32 mouse cellular contexts compared by ENCODE assay signal in the genomic region with DNA sequence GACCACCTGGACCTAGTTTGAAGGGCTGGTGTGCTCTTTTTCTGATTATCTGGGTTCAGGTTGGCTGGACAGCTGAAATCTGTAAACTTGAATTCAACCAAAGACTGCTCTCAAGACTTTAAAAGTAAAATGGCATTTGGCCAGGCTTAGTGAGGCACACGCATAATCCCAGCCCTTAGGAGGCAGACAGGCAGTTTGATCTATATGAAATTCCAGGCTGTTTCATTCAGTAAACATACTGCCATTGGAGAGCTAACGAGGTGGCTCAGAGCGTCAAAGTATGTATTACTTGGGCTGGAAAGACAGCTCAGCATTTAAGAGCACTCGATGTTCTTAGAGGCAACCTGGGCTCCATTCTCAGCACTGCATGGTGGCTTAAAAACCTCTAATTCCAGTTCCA. TPM values are rescaled to one million over a fixed set of nuclear protein-coding genes. Genes with fewer than 3 reads are reported as not detected.
DNase-seq lines count a peak whose midpoint lies in the region; ATAC-seq and TF ChIP-seq lines count a peak whose summit lies in the region.
"Had no signal": no experiment of that assay in that cellular context is flagged by ENCODE, and none has a peak within 500 bp of the region (broad histone marks: within the 10 kb centered on the region; RNA-seq: fewer than 3 reads in every experiment).

No protein-coding gene starts in this region.

- H3K4me1 ChIP-seq in kidney, embryonic 15.5 days, result no peaks in the 10 kb centered on the region
- H3K4me1 ChIP-seq in kidney, embryonic 14.5 days (ENCODE audit: control insufficient read depth, insufficient read depth, low read length), result no peaks in the 10 kb centered on the region
- H3K4me1 ChIP-seq in lung, postnatal 0 days (ENCODE audit: insufficient read depth, low read depth, low read length), result no peaks in the 10 kb centered on the region
- peaks cover 27% of the 10 kb centered on the region for H3K4me1 ChIP-seq in bone marrow macrophage, adult 2 months (ENCODE audit: control insufficient read depth, insufficient read depth, low read length)
- peaks cover 6% of the 10 kb centered on the region for H3K4me1 ChIP-seq in stomach, embryonic 16.5 days (ENCODE audit: control insufficient read depth, insufficient read depth, low read length)
- H3K4me1 ChIP-seq: embryonic facial prominence, embryonic 13.5 days; heart, embryonic 12.5 days; heart, embryonic 15.5 days had no signal

- DNase-seq in lung, postnatal 0 days (ENCODE audit: low spot score), result peak; percentile 68
- DNase-seq in lung, postnatal 14 days, result no peak
- no peak for DNase-seq in ovary, postnatal 36 days (ENCODE audit: low spot score)
- DNase-seq: adrenal gland, adult 2 months; adrenal gland, postnatal 14 days; B cell, adult 2 months; cerebellum, adult 11-12 months; cerebellum, adult 8-10 months; cerebellum, postnatal 10 days; cerebellum, postnatal 36 days; embryo, embryonic 11 days; gastrocnemius, postnatal 10 days; gastrocnemius, postnatal 36 days; heart, adult 11 months; heart, postnatal 10 days; heart, postnatal 36 days had no signal

- no peak overlapping the region for H3K4me3 ChIP-seq in kidney, embryonic 15.5 days (replicated peaks)
- no peak overlapping the region for H3K4me3 ChIP-seq in kidney, embryonic 14.5 days (ENCODE audit: low read length)
- no peak overlapping the region for H3K4me3 ChIP-seq in lung, postnatal 0 days (ENCODE audit: low read depth, low read length)
- H3K4me3 ChIP-seq in bone marrow macrophage, adult 2 months (ENCODE audit: insufficient read depth, low read length), result no peak overlapping the region
- no peak overlapping the region for H3K4me3 ChIP-seq in stomach, embryonic 16.5 days (replicated peaks; ENCODE audit: low read length)
- H3K4me3 ChIP-seq: embryonic facial prominence, embryonic 10.5 days; embryonic facial prominence, embryonic 13.5 days; erythroblast, embryonic 14.5 days; forebrain, embryonic 12.5 days; forebrain, embryonic 15.5 days; heart, embryonic 12.5 days; heart, embryonic 15.5 days; hindbrain, embryonic 10.5 days; hindbrain, embryonic 13.5 days had no signal

- H3K4me2 ChIP-seq in kidney, embryonic 15.5 days, result no peak overlapping the region
- no peak overlapping the region for H3K4me2 ChIP-seq in kidney, embryonic 14.5 days (replicated peaks; ENCODE audit: low read depth, low read length)
- H3K4me2 ChIP-seq in lung, postnatal 0 days (replicated peaks; ENCODE audit: low read depth, low read length), result no peak overlapping the region
- H3K4me2 ChIP-seq in stomach, embryonic 16.5 days (ENCODE audit: low read depth, low read length), result no peak overlapping the region
- H3K4me2 ChIP-seq: embryonic facial prominence, embryonic 13.5 days; forebrain, embryonic 12.5 days; forebrain, embryonic 15.5 days; heart, embryonic 12.5 days; heart, embryonic 15.5 days; hindbrain, embryonic 13.5 days had no signal

- no peaks in the 10 kb centered on the region for H3K27me3 ChIP-seq in kidney, embryonic 15.5 days
- no peaks in the 10 kb centered on the region for H3K27me3 ChIP-seq in kidney, embryonic 14.5 days (ENCODE audit: control insufficient read depth, insufficient read depth, low read length)
- H3K27me3 ChIP-seq in lung, postnatal 0 days (replicated peaks; ENCODE audit: insufficient read depth, low read length), result no peaks in the 10 kb centered on the region
- H3K27me3 ChIP-seq in stomach, embryonic 16.5 days (ENCODE audit: control insufficient read depth, insufficient read depth, low read length), result no peaks in the 10 kb centered on the region
- H3K27me3 ChIP-seq: CH12.LX; embryonic facial prominence, embryonic 13.5 days; forebrain, embryonic 12.5 days; forebrain, embryonic 15.5 days; heart, embryonic 12.5 days; heart, embryonic 15.5 days; hindbrain, embryonic 13.5 days had no signal

- no peak for TF ChIP-seq CTCF in lung, postnatal 0 days (IDR thresholded peaks at IDR 0.05)
- no peak for TF ChIP-seq CTCF in bone marrow macrophage, adult 2 months (IDR thresholded peaks at IDR 0.05; ENCODE audit: low read depth, low read length)

- H3K36me3 ChIP-seq in kidney, embryonic 15.5 days, result peaks cover 78% of the 10 kb centered on the region
- H3K36me3 ChIP-seq in kidney, embryonic 14.5 days (ENCODE audit: control insufficient read depth, insufficient read depth, low read length), result peaks cover 49% of the 10 kb centered on the region
- 0 out of 2 replicates have a peak, but pooled peaks cover 7% of the 10 kb centered on the region for H3K36me3 ChIP-seq in lung, postnatal 0 days (ENCODE audit: insufficient read depth, low read length)
- H3K36me3 ChIP-seq in stomach, embryonic 16.5 days (ENCODE audit: control insufficient read depth, insufficient read depth, low read length), result peaks cover 4% of the 10 kb centered on the region; the same call in 1 of the 2 replicates

- ATAC-seq in kidney, embryonic 15.5 days (replicated peaks; ENCODE audit: low FRiP score), result no peak
- no peak for ATAC-seq in kidney, embryonic 14.5 days (ENCODE audit: low FRiP score, low TSS enrichment)
- ATAC-seq in lung, postnatal 0 days, result peak; percentile 54
- ATAC-seq in stomach, embryonic 16.5 days (ENCODE audit: insufficient read depth, low FRiP score), result peak; percentile 52; the same call in 1 of the 2 replicates
- ATAC-seq: forebrain, embryonic 15.5 days; hindbrain, embryonic 16.5 days had no signal

- no peaks in the 10 kb centered on the region for H3K9me3 ChIP-seq in kidney, embryonic 15.5 days (replicated peaks)
- H3K9me3 ChIP-seq in kidney, embryonic 14.5 days (ENCODE audit: control insufficient read depth, low read length), result no peaks in the 10 kb centered on the region
- H3K9me3 ChIP-seq in lung, postnatal 0 days (ENCODE audit: low read length), result no peaks in the 10 kb centered on the region
- no peaks in the 10 kb centered on the region for H3K9me3 ChIP-seq in stomach, embryonic 16.5 days (replicated peaks; ENCODE audit: control insufficient read depth, low read length)
- H3K9me3 ChIP-seq: embryonic facial prominence, embryonic 10.5 days; embryonic facial prominence, embryonic 13.5 days; forebrain, embryonic 12.5 days; forebrain, embryonic 15.5 days; G1E; heart, embryonic 12.5 days; heart, embryonic 15.5 days; hindbrain, embryonic 10.5 days; hindbrain, embryonic 13.5 days had no signal

- H3K9ac ChIP-seq in kidney, embryonic 15.5 days, result no peak overlapping the region
- H3K9ac ChIP-seq in kidney, embryonic 14.5 days (ENCODE audit: low read depth, low read length), result no peak overlapping the region
- no peak overlapping the region for H3K9ac ChIP-seq in lung, postnatal 0 days (replicated peaks; ENCODE audit: low read depth)
- no peak overlapping the region for H3K9ac ChIP-seq in stomach, embryonic 16.5 days (ENCODE audit: low read length)
- H3K9ac ChIP-seq: embryonic facial prominence, embryonic 13.5 days; forebrain, embryonic 12.5 days; forebrain, embryonic 15.5 days; heart, embryonic 12.5 days; heart, embryonic 15.5 days; hindbrain, embryonic 13.5 days had no signal

- TF ChIP-seq POLR2A in bone marrow macrophage, adult 2 months (IDR thresholded peaks at IDR 0.05; ENCODE audit: borderline replicate concordance, low read depth, low read length), result no peak

- no peak for TF ChIP-seq EP300 in lung, postnatal 0 days (IDR thresholded peaks at IDR 0.05)

- H3K27ac ChIP-seq in kidney, embryonic 15.5 days, result 0 out of 2 replicates have a peak overlapping the region, but pooled peaks have one; percentile 2
- no peak overlapping the region for H3K27ac ChIP-seq in kidney, embryonic 14.5 days (ENCODE audit: low read depth, low read length)
- peak overlapping the region; percentile 16; the same call in 1 of the 2 replicates for H3K27ac ChIP-seq in lung, postnatal 0 days (ENCODE audit: low read length)
- H3K27ac ChIP-seq in bone marrow macrophage, adult 2 months (ENCODE audit: insufficient read depth, low read depth, low read length), result peak overlapping the region; percentile 62
- H3K27ac ChIP-seq in stomach, embryonic 16.5 days (ENCODE audit: low read length), result peak overlapping the region; percentile 39
- H3K27ac ChIP-seq: embryonic facial prominence, embryonic 10.5 days; embryonic facial prominence, embryonic 13.5 days; forebrain, embryonic 12.5 days; forebrain, embryonic 15.5 days; heart, embryonic 15.5 days; hindbrain, embryonic 10.5 days; hindbrain, embryonic 13.5 days had no signal

- WGBS in kidney, embryonic 15.5 days, result 92% methylated on average over 4 of the region's 4 CpGs
- WGBS in kidney, embryonic 14.5 days, result 86% methylated on average over 4 of the region's 4 CpGs
- 32% methylated on average over 4 of the region's 4 CpGs for WGBS in lung, postnatal 0 days
- 43% methylated on average over 4 of the region's 4 CpGs for WGBS in stomach, embryonic 16.5 days

RNA-seq across cellular contexts. Expression of gene Snrnp35, which starts 8.8 kb away (rescaled TPM):
- polyA plus RNA-seq in kidney, embryonic 15.5 days (2015; fragmentation: Nextera tagmentation; extraction: Ambion mirVana), result 26.7 and 27.4 TPM in 2 replicates
- polyA plus RNA-seq in kidney, embryonic 14.5 days (2014; fragmentation: Nextera tagmentation; extraction: Ambion mirVana), result 12.8 and 23.8 TPM in 2 replicates
- 11.7 and 12.8 TPM in 2 replicates for polyA plus RNA-seq in lung, postnatal 0 days (2015; fragmentation: Nextera tagmentation; extraction: Ambion mirVana)
- polyA plus RNA-seq in bone marrow macrophage, adult 2 months (2012; ENCODE audit: insufficient read depth, insufficient read length, missing spikeins), result 20.5 and 21.6 TPM in 2 replicates
- polyA plus RNA-seq in stomach, embryonic 16.5 days (2015; fragmentation: Nextera tagmentation; extraction: Ambion mirVana), result 22.0 and 24.3 TPM in 2 replicates

RNA-seq across cellular contexts. Expression of gene Rilpl2, which starts 13.6 kb away (rescaled TPM):
- polyA plus RNA-seq in kidney, embryonic 15.5 days (2015; fragmentation: Nextera tagmentation; extraction: Ambion mirVana), result 29.6 and 32.8 TPM in 2 replicates
- polyA plus RNA-seq in kidney, embryonic 14.5 days (2014; fragmentation: Nextera tagmentation; extraction: Ambion mirVana), result 29.4 and 31.7 TPM in 2 replicates
- polyA plus RNA-seq in lung, postnatal 0 days (2015; fragmentation: Nextera tagmentation; extraction: Ambion mirVana), result 31.5 and 32.7 TPM in 2 replicates
- 106 and 113 TPM in 2 replicates for polyA plus RNA-seq in bone marrow macrophage, adult 2 months (2012; ENCODE audit: insufficient read depth, insufficient read length, missing spikeins)
- 27.4 and 32.0 TPM in 2 replicates for polyA plus RNA-seq in stomach, embryonic 16.5 days (2015; fragmentation: Nextera tagmentation; extraction: Ambion mirVana)

RNA-seq across cellular contexts. Expression of gene Rilpl1, which starts 39.5 kb away (rescaled TPM):
- polyA plus RNA-seq in kidney, embryonic 15.5 days (2015; fragmentation: Nextera tagmentation; extraction: Ambion mirVana), result 21.8 and 22.8 TPM in 2 replicates
- polyA plus RNA-seq in kidney, embryonic 14.5 days (2014; fragmentation: Nextera tagmentation; extraction: Ambion mirVana), result 21.9 and 26.1 TPM in 2 replicates
- polyA plus RNA-seq in lung, postnatal 0 days (2015; fragmentation: Nextera tagmentation; extraction: Ambion mirVana), result 24.4 and 26.6 TPM in 2 replicates
- polyA plus RNA-seq in bone marrow macrophage, adult 2 months (2012; ENCODE audit: insufficient read depth, insufficient read length, missing spikeins), result 2.4 and 2.8 TPM in 2 replicates
- polyA plus RNA-seq in stomach, embryonic 16.5 days (2015; fragmentation: Nextera tagmentation; extraction: Ambion mirVana), result 8.9 and 11.0 TPM in 2 replicates

RNA-seq across cellular contexts. Expression of gene Tmed2, which starts 48.8 kb away (rescaled TPM):
- 519 and 585 TPM in 2 replicates for polyA plus RNA-seq in kidney, embryonic 15.5 days (2015; fragmentation: Nextera tagmentation; extraction: Ambion mirVana)
- polyA plus RNA-seq in kidney, embryonic 14.5 days (2014; fragmentation: Nextera tagmentation; extraction: Ambion mirVana), result 457 and 564 TPM in 2 replicates
- polyA plus RNA-seq in lung, postnatal 0 days (2015; fragmentation: Nextera tagmentation; extraction: Ambion mirVana), result 478 and 479 TPM in 2 replicates
- polyA plus RNA-seq in bone marrow macrophage, adult 2 months (2012; ENCODE audit: insufficient read depth, insufficient read length, missing spikeins), result 339 and 358 TPM in 2 replicates
- 641 and 673 TPM in 2 replicates for polyA plus RNA-seq in stomach, embryonic 16.5 days (2015; fragmentation: Nextera tagmentation; extraction: Ambion mirVana)

RNA-seq across cellular contexts. Expression of gene Kmt5a, which starts 52.0 kb away (rescaled TPM):
- polyA plus RNA-seq in kidney, embryonic 15.5 days (2015; fragmentation: Nextera tagmentation; extraction: Ambion mirVana), result 45.5 and 49.9 TPM in 2 replicates
- 54.7 and 58.6 TPM in 2 replicates for polyA plus RNA-seq in kidney, embryonic 14.5 days (2014; fragmentation: Nextera tagmentation; extraction: Ambion mirVana)
- 18.0 and 21.9 TPM in 2 replicates for polyA plus RNA-seq in lung, postnatal 0 days (2015; fragmentation: Nextera tagmentation; extraction: Ambion mirVana)
- 49.2 and 58.6 TPM in 2 replicates for polyA plus RNA-seq in bone marrow macrophage, adult 2 months (2012; ENCODE audit: insufficient read depth, insufficient read length, missing spikeins)
- 50.4 and 51.7 TPM in 2 replicates for polyA plus RNA-seq in stomach, embryonic 16.5 days (2015; fragmentation: Nextera tagmentation; extraction: Ambion mirVana)

Comparison
In these comparisons a context has a peak if more than half of its experiments do, and no peak if none do; other contexts are left out.
1. ATAC-seq: peak in lung, postnatal 0 days (single experiment) and stomach, embryonic 16.5 days (single experiment); none in kidney, embryonic 15.5 days (single experiment) and kidney, embryonic 14.5 days (single experiment).